Mouse (Mus musculus) layer of hippocampus, postnatal 25 days (tissue): ENCODE results near the gene Cntrl. TPM values are rescaled to one million over a fixed set of nuclear protein-coding genes. Genes with fewer than 3 reads are reported as not detected.

Source experiments
- DNase-seq, 2 experiments: peaks; one replicate each; pipeline ENCODE4 v3.0.0; 2022; ENCODE audit warnings: mixed read lengths in 2 of 2, low spot score in 1 of 2; ENCODE audit errors: extremely low spot score in 1 of 2
- total RNA-seq, 2 experiments: library from RNA; stranded (reverse); gene quantifications; 2 replicates each; pipeline ENCODE4 v1.2.3; 2021

Cntrl gene
- total RNA-seq, 2 experiments from 2014 or later, result 7.2 to 12.2 TPM

- DNase-seq, result no peak
Measured at GRCm38 (mm10) chr2:35171341-35171861, 62.1 kb downstream of the Cntrl start.

GRCm38 (mm10) chr2:35172246-35172645 is 63.0 kb downstream of the Cntrl start:
- DNase-seq, result no peak

- no peak for DNase-seq
Measured at GRCm38 (mm10) chr2:35173666-35174065, 64.4 kb downstream of the Cntrl start.

- no peak for DNase-seq
Measured at GRCm38 (mm10) chr2:35174100-35174499, 64.8 kb downstream of the Cntrl start.

GRCm38 (mm10) chr2:35175281-35176065 is 66.2 kb downstream of the Cntrl start:
- no peak for DNase-seq

- DNase-seq, result no peak
Measured at GRCm38 (mm10) chr2:35178153-35178552, 68.9 kb downstream of the Cntrl start.

GRCm38 (mm10) chr2:35183115-35183673 is 73.9 kb downstream of the Cntrl start:
- DNase-seq, result no peak

- no peak for DNase-seq
Measured at GRCm38 (mm10) chr2:35188929-35189328, 79.6 kb downstream of the Cntrl start.

GRCm38 (mm10) chr2:35193976-35194375 is 84.7 kb downstream of the Cntrl start:
- DNase-seq, result no peak

- DNase-seq, result no peak
Measured at GRCm38 (mm10) chr2:35195626-35196544, 86.6 kb downstream of the Cntrl start.

- no peak for DNase-seq
Measured at GRCm38 (mm10) chr2:35199541-35199940, 90.2 kb downstream of the Cntrl start.

- DNase-seq, result peak; percentile 16 to 34
Measured at GRCm38 (mm10) chr2:35199971-35200897, 90.9 kb downstream of the Cntrl start.

- DNase-seq, result peak; percentile 99
Measured at GRCm38 (mm10) chr2:35200898-35201668, 91.8 kb downstream of the Cntrl start, which contains the start of gene Rab14. Rab14 (minus strand) TSS chr2:35201120.

GRCm38 (mm10) chr2:35203729-35204128 is 94.4 kb downstream of the Cntrl start:
- no peak for DNase-seq

GRCm38 (mm10) chr2:35206761-35207160 is 97.5 kb downstream of the Cntrl start:
- DNase-seq, result no peak

GRCm38 (mm10) chr2:35208054-35208453 is 98.8 kb downstream of the Cntrl start:
- no peak for DNase-seq

- no peak for DNase-seq
Measured at GRCm38 (mm10) chr2:35208931-35209665, 99.8 kb downstream of the Cntrl start.

GRCm38 (mm10) chr2:35211681-35212080 is 102.4 kb downstream of the Cntrl start:
- DNase-seq, result no peak
